Mouse (Mus musculus): ENCODE measurements around the gene Mkrn1.

- TF ChIP-seq POLR2A (IDR thresholded peaks at IDR 0.05; ENCODE audit: low read depth, low read length) (no peak), CTCF (IDR thresholded peaks at IDR 0.05; ENCODE audit: borderline replicate concordance, insufficient read depth, low read length) (no peak)
Measured at GRCm38 (mm10) chr6:39440207-39440606, 19.9 kb upstream of the Mkrn1 start.

All from embryonic fibroblast, embryonic 13.5 days (primary cell).